Comparison of ENCODE assay signal across 27 mouse cellular contexts in the genomic region with DNA sequence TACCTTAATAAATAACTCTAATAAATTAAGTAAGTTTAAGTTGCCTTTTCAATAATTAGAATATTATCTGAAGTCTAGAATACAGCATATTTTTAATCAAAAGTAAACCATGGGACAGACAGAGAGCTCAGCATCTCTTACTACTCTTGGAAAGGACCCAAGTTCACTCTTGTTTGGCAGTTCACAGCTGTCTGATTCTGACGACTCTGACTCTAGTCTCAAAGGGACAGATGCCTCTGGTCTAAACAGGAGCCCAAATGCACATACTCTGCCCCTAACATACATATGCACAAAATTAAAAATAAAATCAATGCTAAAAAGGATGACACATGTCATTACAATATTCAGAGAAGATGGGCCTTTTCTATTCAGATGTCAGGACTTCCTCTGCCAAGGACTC.
"Had no signal": no experiment of that assay in that cellular context is flagged by ENCODE, and none has a peak within 500 bp of the region (broad histone marks: within the 10 kb centered on the region; RNA-seq: fewer than 3 reads in every experiment).

No protein-coding gene starts in this region.

- H3K27ac ChIP-seq: gastrocnemius, adult 2 months; heart, embryonic 10.5 days; hindbrain, embryonic 10.5 days; hindbrain, embryonic 12.5 days; hindbrain, embryonic 14.5 days; intestine, embryonic 15.5 days; kidney, embryonic 15.5 days; layer of hippocampus, adult 2 months; left cerebral cortex, adult 2 months; limb, embryonic 10.5 days; limb, embryonic 12.5 days; liver, embryonic 13.5 days had no signal

- H3K9ac ChIP-seq: heart, embryonic 12.5 days; hindbrain, embryonic 12.5 days; hindbrain, embryonic 14.5 days; intestine, embryonic 15.5 days; kidney, embryonic 15.5 days; limb, embryonic 12.5 days; liver, embryonic 13.5 days had no signal

- H3K4me3 ChIP-seq: gastrocnemius, adult 2 months; heart, embryonic 10.5 days; heart, embryonic 12.5 days; hindbrain, embryonic 10.5 days; hindbrain, embryonic 12.5 days; intestine, embryonic 15.5 days; kidney, embryonic 15.5 days; layer of hippocampus, adult 2 months; left cerebral cortex, adult 2 months; limb, embryonic 10.5 days; limb, embryonic 12.5 days; liver, embryonic 13.5 days had no signal

- ATAC-seq: hindbrain, embryonic 16.5 days; inflammation-experienced regulatory T-cells, adult 6 months; intestine, embryonic 15.5 days; intestine, postnatal 0 days had no signal

- H3K4me2 ChIP-seq: heart, embryonic 12.5 days; hindbrain, embryonic 12.5 days; hindbrain, embryonic 14.5 days; intestine, embryonic 15.5 days; kidney, embryonic 15.5 days; limb, embryonic 12.5 days; liver, embryonic 11.5 days; liver, embryonic 13.5 days had no signal

- H3K36me3 ChIP-seq: heart, embryonic 10.5 days; heart, embryonic 12.5 days; hindbrain, embryonic 10.5 days; hindbrain, embryonic 12.5 days; intestine, embryonic 15.5 days; kidney, embryonic 15.5 days; limb, embryonic 10.5 days; limb, embryonic 12.5 days; liver, embryonic 13.5 days had no signal

- H3K27me3 ChIP-seq: heart, embryonic 12.5 days; hindbrain, embryonic 12.5 days; intestine, embryonic 15.5 days; kidney, embryonic 15.5 days; limb, embryonic 12.5 days; liver, embryonic 13.5 days had no signal

- H3K4me1 ChIP-seq: heart, embryonic 10.5 days; heart, embryonic 12.5 days; hindbrain, embryonic 10.5 days; hindbrain, embryonic 12.5 days; intestine, embryonic 15.5 days; kidney, embryonic 15.5 days; limb, embryonic 10.5 days; limb, embryonic 12.5 days; liver, embryonic 13.5 days had no signal

- H3K9me3 ChIP-seq: heart, embryonic 10.5 days; heart, embryonic 12.5 days; hindbrain, embryonic 10.5 days; hindbrain, embryonic 12.5 days; intestine, embryonic 15.5 days; kidney, embryonic 15.5 days; limb, embryonic 10.5 days; limb, embryonic 12.5 days; liver, embryonic 13.5 days had no signal

- DNase-seq: gastrocnemius, adult 2 months; gastrocnemius, postnatal 10 days; gastrocnemius, postnatal 25 days; heart, adult 18-20 months; heart, postnatal 4 days; kidney, adult 18-20 months; kidney, adult 9 months; kidney, postnatal 10 days; kidney, postnatal 25 days; kidney, postnatal 4 days; liver; liver, embryonic 13.5 days had no signal
